Mouse (Mus musculus) embryonic facial prominence, embryonic 15.5 days (tissue): ENCODE data around the gene Depdc1a. TPM values are rescaled to one million over a fixed set of nuclear protein-coding genes. Genes with fewer than 3 reads are reported as not detected.
"Not testable (repeated sequence)": the region's sequence is repeated elsewhere in the genome, so short reads cannot be mapped to it uniquely, and the experiment has no call there.

Experiments used
- ATAC-seq: fragments of 200-750 bp; cut with Nextera tagmentation; 2 replicates; pipeline ENCODE4 v1.8.0; 2017; ENCODE audit warnings: low read depth, moderate TSS enrichment; ENCODE audit not compliant: insufficient number of reproducible peaks, low FRiP score, low TSS enrichment
- H3K27ac ChIP-seq: fragments of 300-500 bp; sonication (generic); replicated peaks from 2 replicates; pipeline ENCODE4 v1.5.1; 2015; ENCODE audit warnings: mild to moderate bottlenecking, inconsistent platforms
- H3K27me3 ChIP-seq: fragments of 300-500 bp; sonication (generic); 2 replicates; pipeline ENCODE4 v1.6.1; 2015; ENCODE audit warnings: inconsistent platforms
- H3K36me3 ChIP-seq: fragments of 300-500 bp; sonication (generic); 2 replicates; pipeline ENCODE4 v1.6.1; 2015; ENCODE audit warnings: mild to moderate bottlenecking, inconsistent platforms
- H3K4me1 ChIP-seq: fragments of 300-500 bp; sonication (generic); 2 replicates; pipeline ENCODE4 v1.6.1; 2015; ENCODE audit warnings: inconsistent platforms
- H3K4me2 ChIP-seq: fragments of 300-500 bp; sonication (generic); replicated peaks from 2 replicates; pipeline ENCODE4 v1.6.1; 2015; ENCODE audit warnings: mild to moderate bottlenecking, inconsistent platforms
- H3K4me3 ChIP-seq: fragments of 300-500 bp; sonication (generic); replicated peaks from 2 replicates; pipeline ENCODE4 v1.5.1; 2015; ENCODE audit warnings: mild to moderate bottlenecking, inconsistent platforms
- H3K9ac ChIP-seq: fragments of 300-500 bp; sonication (generic); 2 replicates; pipeline ENCODE4 v1.6.1; 2015; ENCODE audit warnings: inconsistent platforms
- H3K9me3 ChIP-seq: fragments of 300-500 bp; sonication (generic); replicated peaks from 2 replicates; pipeline ENCODE4 v1.6.1; 2016; ENCODE audit warnings: inconsistent platforms
- WGBS: fragments of 180-500 bp; shearing (Covaris S2); methylation state at CpG from one replicate; pipeline ENCODE4 v1.1.7; 2015; 5-methylcytosine and 5-hydroxymethylcytosine counted together
- polyA plus RNA-seq: library from polyadenylated mRNA; unstranded; fragments of >200 nt; fragmentation: Nextera tagmentation; extraction: Ambion mirVana; gene quantifications from 2 replicates; pipeline ENCODE4 v1.2.1, GENCODE M21; 2015

Gene Depdc1a
- polyA plus RNA-seq: 29.1 and 29.4 TPM in 2 replicates

DNA sequence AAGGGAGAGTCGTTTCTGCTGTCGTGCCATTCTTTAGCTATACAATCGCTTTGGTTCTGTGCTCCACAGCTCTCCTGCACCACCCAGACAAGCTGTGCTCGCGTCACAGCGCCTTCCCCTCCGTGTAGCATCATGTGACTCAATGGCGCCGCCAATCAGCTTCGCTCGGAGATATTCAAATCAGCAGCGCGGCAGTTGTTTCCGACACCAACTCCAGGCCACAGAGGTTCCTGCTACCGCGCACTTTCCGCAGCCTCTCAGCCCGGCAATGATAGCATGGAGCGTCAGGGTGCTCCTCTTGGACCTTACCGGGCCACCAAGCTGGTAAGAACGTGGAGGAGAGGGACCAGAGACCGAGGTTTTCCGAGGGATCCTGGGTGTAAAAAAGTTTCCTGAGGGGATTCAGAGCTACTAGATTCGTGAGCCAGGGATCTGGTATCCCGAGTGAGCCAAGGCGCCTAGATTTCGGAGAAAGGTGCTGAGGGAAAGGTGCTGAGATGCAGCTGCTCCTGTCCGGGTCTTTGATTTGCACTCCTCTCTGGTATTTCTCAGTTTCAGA lies at the start of gene Depdc1a:
Gene Depdc1a (plus strand): TSS at position 191 of the 559 bp plus-strand sequence.
- Histone ChIP-seq H3K36me3 (peaks cover 4% of the 10 kb centered on the region; the same call in 1 of the 2 replicates), H3K4me3 (peak within 1 kb of the TSS; percentile 61), H3K9ac (peak within 1 kb of the TSS; percentile 45), H3K9me3 (no peaks in the 10 kb centered on the region), H3K4me2 (peak within 1 kb of the TSS; percentile 70), H3K4me1 (no peaks in the 10 kb centered on the region), H3K27ac (no peak within 1 kb of the TSS), H3K27me3 (no peaks in the 10 kb centered on the region)
- WGBS: under 1% methylated on average over 28 of the region's 28 CpGs
- ATAC-seq: peak; percentile 100

DNA sequence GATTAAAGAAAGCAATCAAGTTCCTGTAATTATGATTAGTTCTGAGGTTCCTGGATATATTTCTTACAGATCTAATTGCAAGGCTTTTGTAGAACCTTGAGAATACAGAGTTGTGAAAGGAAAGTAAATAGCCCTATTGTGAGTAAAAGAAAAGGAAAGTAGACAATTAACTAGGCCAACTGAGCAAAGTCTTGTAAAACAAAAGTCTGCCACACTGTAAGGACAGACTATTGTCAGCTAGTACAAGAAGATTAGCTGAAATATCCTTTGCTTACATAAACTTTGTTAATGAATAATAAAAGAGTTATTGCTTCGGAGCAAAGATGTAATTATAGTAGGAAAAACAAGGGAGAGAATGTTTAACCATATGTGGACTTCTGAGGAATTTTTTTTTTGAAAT lies 25.2 kb upstream of the Depdc1a start:
- H3K4me3 ChIP-seq: no peak overlapping the region
- H3K9me3 ChIP-seq: no peaks in the 10 kb centered on the region
- no peaks in the 10 kb centered on the region for H3K36me3 ChIP-seq
- no peak overlapping the region for H3K27ac ChIP-seq
- no peak overlapping the region for H3K9ac ChIP-seq
- no peak overlapping the region for H3K4me2 ChIP-seq
- 61% methylated on average over 1 of the region's 1 CpGs for WGBS
- no peak for ATAC-seq
- no peaks in the 10 kb centered on the region for H3K27me3 ChIP-seq
- H3K4me1 ChIP-seq: no peaks in the 10 kb centered on the region

DNA sequence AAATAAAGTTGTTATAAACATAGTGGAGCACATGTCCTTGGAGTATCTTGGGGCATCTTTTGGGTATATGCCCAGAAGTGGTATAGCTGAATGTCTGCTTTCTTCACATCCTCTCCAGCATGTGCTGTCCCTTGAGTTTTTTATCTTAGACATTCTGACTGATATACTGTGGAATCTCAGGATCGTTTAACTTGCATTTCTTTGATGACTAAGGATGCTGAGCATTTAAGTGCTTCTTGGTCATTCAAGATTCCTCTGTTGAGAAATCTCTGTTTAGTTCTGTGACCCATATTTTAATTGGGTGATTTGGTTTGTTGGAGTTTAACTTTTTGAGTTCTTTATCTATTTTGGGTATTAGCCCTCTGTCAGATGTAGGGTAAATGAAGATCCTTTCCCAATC lies 19.8 kb upstream of the Depdc1a start:
- Histone ChIP-seq H3K36me3 (no peaks in the 10 kb centered on the region), H3K4me2 (no peak overlapping the region), H3K9ac (no peak overlapping the region), H3K9me3 (no peaks in the 10 kb centered on the region), H3K27ac (no peak overlapping the region), H3K4me3 (no peak overlapping the region), H3K27me3 (no peaks in the 10 kb centered on the region), H3K4me1 (no peaks in the 10 kb centered on the region)
- 69% methylated on average over 1 of the region's 1 CpGs for WGBS
- ATAC-seq: no peak

DNA sequence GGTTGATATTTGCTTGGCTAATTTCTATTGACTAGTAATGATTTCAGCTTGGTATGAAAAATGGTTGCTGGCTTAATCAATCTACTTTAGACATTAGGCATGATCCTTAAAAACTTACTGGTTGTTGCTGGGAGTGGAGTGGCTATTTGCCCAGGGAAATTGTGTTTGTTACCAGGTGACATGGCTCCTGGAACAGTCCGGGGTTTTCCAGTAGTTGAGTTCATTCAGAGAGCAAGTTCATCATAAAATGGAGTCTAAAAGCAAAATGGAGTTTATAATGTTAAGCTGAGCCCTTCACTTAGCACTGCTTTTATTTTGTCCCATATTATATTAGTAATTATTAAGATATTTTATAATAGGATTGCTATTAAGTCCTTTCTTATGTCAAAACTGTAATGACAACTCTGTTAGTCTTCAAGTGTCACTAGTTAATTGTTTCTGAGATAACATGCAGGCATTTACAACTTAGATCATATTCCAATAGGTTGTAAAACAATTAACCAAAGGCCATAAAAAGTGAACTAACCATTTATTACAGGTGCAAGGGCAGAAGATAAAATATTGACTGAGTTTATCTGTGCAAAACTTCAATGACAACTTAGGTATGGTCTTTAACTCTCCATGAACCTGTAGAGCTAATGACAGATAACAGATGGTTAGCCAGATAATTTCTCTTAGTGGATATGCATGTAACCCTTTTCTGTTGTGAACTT lies 17.8 kb upstream of the Depdc1a start:
- Histone ChIP-seq H3K36me3 (no peaks in the 10 kb centered on the region), H3K27ac (no peak overlapping the region), H3K4me2 (no peak overlapping the region), H3K4me3 (no peak overlapping the region), H3K9ac (no peak overlapping the region), H3K27me3 (no peaks in the 10 kb centered on the region), H3K9me3 (no peaks in the 10 kb centered on the region), H3K4me1 (no peaks in the 10 kb centered on the region)
- 77% methylated on average over 1 of the region's 1 CpGs for WGBS
- ATAC-seq: no peak

DNA sequence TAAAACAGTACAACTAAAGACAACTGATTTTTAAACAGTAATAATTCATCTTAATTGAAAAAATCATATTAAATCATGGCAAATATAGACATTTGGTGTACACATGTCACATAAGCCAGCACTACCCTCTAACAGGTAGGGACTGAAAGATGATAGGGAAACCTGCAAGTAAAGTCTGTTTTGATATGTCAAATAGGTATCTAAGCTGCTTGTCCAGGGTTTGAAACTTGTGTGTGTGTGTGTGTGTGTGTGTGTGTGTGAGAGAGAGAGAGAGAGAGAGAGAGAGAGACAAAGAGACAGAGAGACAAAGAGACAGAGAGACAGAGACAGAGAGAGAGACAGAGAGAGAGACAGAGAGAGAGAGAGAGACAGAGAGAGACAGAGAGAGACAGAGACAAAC lies 524 bp upstream of the Depdc1a start:
- H3K4me2 ChIP-seq: peak overlapping the region; percentile 70
- not testable (repeated sequence) for H3K4me1 ChIP-seq, ATAC-seq, H3K9me3 ChIP-seq, H3K27ac ChIP-seq, H3K27me3 ChIP-seq, H3K36me3 ChIP-seq
- H3K9ac ChIP-seq: peak overlapping the region; percentile 45
- H3K4me3 ChIP-seq: peak overlapping the region; percentile 61

DNA sequence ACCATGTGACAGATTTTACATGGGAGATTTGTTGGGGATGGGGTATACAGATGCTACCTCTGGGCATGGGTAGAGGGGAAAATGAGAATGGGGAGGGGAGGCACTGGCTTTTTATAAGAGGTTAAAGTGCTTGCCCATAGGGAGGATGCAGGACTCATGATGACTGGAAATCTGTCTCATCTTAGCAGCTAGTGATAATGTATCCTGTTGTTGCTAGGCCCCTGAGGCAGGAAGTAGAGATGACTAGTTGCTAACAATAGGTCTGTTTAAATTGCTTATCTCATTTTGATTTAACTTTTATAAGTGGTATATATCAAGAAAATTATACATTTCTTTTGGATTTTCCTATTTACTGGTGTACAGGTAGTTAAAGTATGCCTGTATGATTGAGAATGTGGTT lies 13.7 kb downstream of the Depdc1a start:
- Histone ChIP-seq H3K9me3 (no peaks in the 10 kb centered on the region), H3K4me3 (no peak overlapping the region), H3K36me3 (no peaks in the 10 kb centered on the region), H3K4me1 (no peaks in the 10 kb centered on the region), H3K9ac (no peak overlapping the region), H3K27me3 (no peaks in the 10 kb centered on the region), H3K27ac (no peak overlapping the region), H3K4me2 (no peak overlapping the region)
- ATAC-seq: no peak

DNA sequence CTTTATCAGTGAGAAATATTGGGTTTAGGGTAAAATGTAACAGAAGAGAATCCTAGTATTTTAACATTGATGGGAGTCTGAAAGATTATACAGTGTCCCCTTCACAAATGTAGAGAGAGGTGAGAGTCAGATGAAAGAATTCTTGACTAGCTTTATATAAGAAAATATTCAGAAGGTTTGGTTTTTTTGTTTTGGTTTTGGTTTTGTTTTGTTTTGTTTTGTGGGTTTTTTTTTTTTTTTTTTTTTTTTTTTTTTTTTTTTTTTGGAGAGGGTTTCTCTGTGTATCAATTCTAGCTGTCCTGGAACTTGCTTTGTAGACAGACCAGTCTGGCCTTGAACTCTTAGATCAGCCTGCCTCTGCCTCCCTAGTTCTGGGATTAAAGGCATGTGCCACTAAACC lies 33.3 kb downstream of the Depdc1a start:
- ATAC-seq: no peak
- H3K9ac ChIP-seq: no peak overlapping the region
- no peak overlapping the region for H3K4me2 ChIP-seq
- no peaks in the 10 kb centered on the region for H3K4me1 ChIP-seq
- no peaks in the 10 kb centered on the region for H3K27me3 ChIP-seq
- H3K27ac ChIP-seq: no peak overlapping the region
- no peaks in the 10 kb centered on the region for H3K36me3 ChIP-seq
- no peaks in the 10 kb centered on the region for H3K9me3 ChIP-seq
- H3K4me3 ChIP-seq: no peak overlapping the region

DNA sequence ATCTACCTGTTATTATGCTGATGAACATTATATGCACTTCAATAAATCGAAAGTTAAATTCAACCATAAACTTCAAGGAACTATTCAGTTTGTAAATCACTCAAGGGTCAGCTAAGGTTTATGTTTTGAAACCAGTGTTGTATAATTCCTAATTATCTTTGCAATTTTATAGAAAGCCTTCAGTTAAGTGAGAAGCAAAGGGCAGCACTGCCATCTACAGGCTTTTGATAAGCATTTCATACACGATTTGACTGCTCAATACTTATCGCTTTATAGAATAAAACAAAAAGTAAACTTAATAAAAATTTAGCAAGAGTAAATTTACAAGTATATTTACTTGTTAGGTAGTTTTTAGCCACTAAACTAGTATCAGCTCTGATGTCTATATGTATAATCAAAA lies 53.1 kb downstream of the Depdc1a start:
- WGBS: 68% methylated on average over 3 of the region's 3 CpGs
- H3K4me1 ChIP-seq: no peaks in the 10 kb centered on the region
- H3K27me3 ChIP-seq: no peaks in the 10 kb centered on the region
- H3K27ac ChIP-seq: no peak overlapping the region
- H3K4me2 ChIP-seq: no peak overlapping the region
- no peak for ATAC-seq
- H3K9me3 ChIP-seq: no peaks in the 10 kb centered on the region
- no peak overlapping the region for H3K4me3 ChIP-seq
- no peaks in the 10 kb centered on the region for H3K36me3 ChIP-seq
- no peak overlapping the region for H3K9ac ChIP-seq

DNA sequence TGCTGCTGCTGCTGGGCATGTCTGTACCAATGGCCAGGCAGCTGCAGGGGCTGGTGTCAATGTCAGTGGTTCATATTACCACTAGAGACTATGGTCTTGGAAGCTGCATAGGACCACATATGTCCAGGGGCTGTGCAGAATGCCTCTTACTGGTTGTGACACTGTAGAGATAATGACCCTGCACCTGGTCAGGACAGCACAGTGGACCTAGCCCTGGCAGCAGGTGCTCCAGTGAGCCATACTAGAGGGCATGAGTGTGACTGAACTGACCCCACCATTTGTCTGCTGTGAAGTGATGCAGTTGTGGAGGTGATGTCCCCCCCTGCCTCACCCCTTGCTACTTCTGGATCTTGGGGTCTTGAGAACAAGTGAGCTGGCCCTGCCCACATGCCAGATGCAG lies 55.0 kb downstream of the Depdc1a start:
- Histone ChIP-seq H3K27me3 (no peaks in the 10 kb centered on the region), H3K4me2 (no peak overlapping the region), H3K36me3 (no peaks in the 10 kb centered on the region), H3K9me3 (no peaks in the 10 kb centered on the region), H3K9ac (no peak overlapping the region), H3K4me1 (no peaks in the 10 kb centered on the region), H3K4me3 (no peak overlapping the region), H3K27ac (no peak overlapping the region)
- no peak for ATAC-seq

Other genes with a start within 250 kb of the Depdc1a start
- gene Rpe65, start 103.7 kb downstream of the Depdc1a start, polyA plus RNA-seq: not detected in 2 replicates